Mouse (Mus musculus) MEL (cell line): ENCODE data around the gene Bsph2.

Source experiments
- CTCF ChIP-seq, 3 experiments: IDR thresholded peaks in 2 of 3; conservative IDR thresholded peaks in 1 of 3; 2 replicates each; pipeline ENCODE4 v1.5.1; 2011 to 2012; ENCODE audit warnings: low read length in 3 of 3, low read depth in 2 of 3, mild to moderate bottlenecking in 2 of 3, improper control_type of control experiment in 1 of 3, inconsistent platforms in 1 of 3, mixed read lengths in 1 of 3, moderate library complexity in 1 of 3; ENCODE audit not compliant: control insufficient read depth in 1 of 3, insufficient read depth in 1 of 3, poor library complexity in 1 of 3, severe bottlenecking in 1 of 3
- MAZ ChIP-seq: IDR thresholded peaks from 2 replicates; pipeline ENCODE4 v1.6.1; 2012; ENCODE audit warnings: low read depth, mild to moderate bottlenecking, inconsistent platforms, low read length, improper control_type of control experiment
- USF1 ChIP-seq: IDR thresholded peaks from 2 replicates; pipeline ENCODE4 v1.6.1; 2014; ENCODE audit warnings: low read depth, mild to moderate bottlenecking, inconsistent platforms, low read length, improper control_type of control experiment, moderate library complexity

DNA sequence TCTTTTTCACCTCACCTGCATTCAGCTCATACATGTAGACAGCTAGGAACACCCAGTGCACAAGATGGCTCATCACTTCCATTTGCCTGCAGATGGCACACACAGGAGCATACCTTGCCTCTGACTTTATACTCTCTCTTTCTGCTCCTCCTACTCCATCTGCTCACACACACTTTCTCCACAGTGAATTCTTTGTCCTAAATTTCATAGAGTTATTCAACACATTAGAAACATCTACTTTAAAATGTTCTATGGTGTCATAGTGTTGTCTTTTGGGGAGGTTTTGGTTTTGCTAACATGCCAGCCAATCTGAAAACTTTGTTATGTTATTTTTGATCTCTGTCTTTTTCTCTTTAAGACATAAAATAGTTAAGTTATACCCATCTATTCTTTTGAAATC is at the start of gene Bsph2:
- TF ChIP-seq USF1: no peak
- no peak for TF ChIP-seq MAZ
- TF ChIP-seq CTCF (IDR thresholded peaks at IDR 0.05 in 2 of 3, conservative IDR thresholded peaks at IDR 0.05 in 1 of 3; ENCODE audit: control insufficient read depth in 1 of 3, insufficient read depth in 1 of 3, low read depth in 2 of 3, low read length in 3 of 3, poor library complexity in 1 of 3, severe bottlenecking in 1 of 3): no peak
